Mouse (Mus musculus) midbrain, postnatal 0 days (tissue): Measurements from ENCODE around the gene Alkbh6. TPM values are rescaled to one million over a fixed set of nuclear protein-coding genes. Genes with fewer than 3 reads are reported as not detected.

Source experiments
- ATAC-seq: fragments of 200-750 bp; cut with Nextera tagmentation; 2 replicates; pipeline ENCODE4 v1.8.0; 2017; ENCODE audit warnings: moderate number of reproducible peaks, mild to moderate bottlenecking, moderate TSS enrichment, moderate library complexity; ENCODE audit not compliant: low FRiP score
- DNase-seq: peaks from one replicate; pipeline ENCODE4 v3.0.0-alpha.2; 2015; ENCODE audit warnings: low spot score
- H3K27ac ChIP-seq: fragments of 300-500 bp; sonication (generic); 2 replicates; pipeline ENCODE4 v1.5.1; 2014; ENCODE audit warnings: low read depth, mild to moderate bottlenecking, low read length, mixed read lengths
- H3K27me3 ChIP-seq: fragments of 300-500 bp; sonication (generic); 2 replicates; pipeline ENCODE4 v1.6.1; 2014; ENCODE audit warnings: low read length, control low read depth, mixed read lengths; ENCODE audit not compliant: insufficient read depth
- H3K36me3 ChIP-seq: fragments of 300-500 bp; sonication (generic); 2 replicates; pipeline ENCODE4 v1.6.1; 2014; ENCODE audit warnings: low read length, control low read depth, mixed read lengths; ENCODE audit not compliant: insufficient read depth
- H3K4me1 ChIP-seq: fragments of 300-500 bp; sonication (generic); 2 replicates; pipeline ENCODE4 v1.6.1; 2014; ENCODE audit warnings: mild to moderate bottlenecking, control low read depth, antibody characterized with exemption, low read length, mixed read lengths; ENCODE audit not compliant: insufficient read depth
- H3K4me2 ChIP-seq: fragments of 300-500 bp; sonication (generic); 2 replicates; pipeline ENCODE4 v1.6.1; 2014; ENCODE audit warnings: low read depth, mild to moderate bottlenecking, low read length, mixed read lengths; ENCODE audit not compliant: poor library complexity, severe bottlenecking
- H3K4me3 ChIP-seq: fragments of 300-500 bp; sonication (generic); 2 replicates; pipeline ENCODE4 v1.5.1; 2014; ENCODE audit warnings: low read depth, mild to moderate bottlenecking, low read length, moderate library complexity
- H3K9ac ChIP-seq: fragments of 300-500 bp; sonication (generic); replicated peaks from 2 replicates; pipeline ENCODE4 v1.6.1; 2014; ENCODE audit warnings: mild to moderate bottlenecking, low read length, moderate library complexity, mixed read lengths; ENCODE audit not compliant: poor library complexity, severe bottlenecking
- H3K9me3 ChIP-seq: fragments of 300-500 bp; sonication (generic); 2 replicates; pipeline ENCODE4 v1.6.1; 2016; ENCODE audit warnings: low read length, control low read depth
- CTCF ChIP-seq: IDR thresholded peaks from 2 replicates; pipeline ENCODE4 v1.5.1; 2016; ENCODE audit warnings: antibody characterized with exemption, mild to moderate bottlenecking
- WGBS: fragments of 180-500 bp; shearing (Covaris S2); extraction: QIAGEN DNeasy Blood & Tissue Kit; methylation state at CpG from one replicate; pipeline ENCODE4 v1.1.7; 2014; 5-methylcytosine and 5-hydroxymethylcytosine counted together
- polyA plus RNA-seq: library from polyadenylated mRNA; unstranded; fragments of >200 nt; fragmentation: Nextera tagmentation; extraction: Ambion mirVana; gene quantifications from 2 replicates; pipeline ENCODE4 v1.2.1, GENCODE M21; 2015
- total RNA-seq: library from RNA; depleted of rRNA; stranded (reverse); fragments of >200 nt; gene quantifications from 2 replicates; pipeline ENCODE4 v1.2.3, GENCODE M21; 2014

Alkbh6 gene
- total and polyA plus RNA-seq, 2 experiments from 2014 or later = 121 to 129 TPM

DNA sequence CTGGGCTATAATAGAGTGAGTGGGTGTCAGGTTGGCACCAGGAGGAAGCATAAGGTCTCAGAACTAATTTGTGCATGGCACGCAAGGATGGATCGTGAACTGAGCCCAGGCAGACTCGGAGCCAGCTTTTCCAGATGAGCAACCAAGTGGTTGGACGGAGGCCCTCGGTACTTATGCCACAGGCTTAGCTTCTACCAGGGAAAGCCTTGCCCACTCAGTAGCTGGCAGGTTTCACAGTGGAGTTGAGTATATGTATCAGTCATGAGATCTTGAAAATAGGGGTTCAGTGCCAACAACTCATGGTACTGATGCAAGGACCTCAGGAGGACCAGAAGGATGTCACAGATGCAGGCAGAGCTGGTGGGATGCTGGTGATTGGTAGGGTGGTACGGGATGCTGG, 27.2 kb downstream of the Alkbh6 start:
- no peaks in the 10 kb centered on the region for H3K9me3 ChIP-seq
- H3K27ac ChIP-seq = no peak overlapping the region
- DNase-seq (peak; percentile 61), ATAC-seq (no peak)
- H3K4me2 ChIP-seq = no peak overlapping the region
- no peak for TF ChIP-seq CTCF
- H3K4me3 ChIP-seq = no peak overlapping the region
- 76% methylated on average over 6 of the region's 6 CpGs for WGBS
- no peaks in the 10 kb centered on the region for H3K4me1 ChIP-seq
- no peaks in the 10 kb centered on the region for H3K36me3 ChIP-seq
- no peaks in the 10 kb centered on the region for H3K27me3 ChIP-seq
- H3K9ac ChIP-seq = no peak overlapping the region

DNA sequence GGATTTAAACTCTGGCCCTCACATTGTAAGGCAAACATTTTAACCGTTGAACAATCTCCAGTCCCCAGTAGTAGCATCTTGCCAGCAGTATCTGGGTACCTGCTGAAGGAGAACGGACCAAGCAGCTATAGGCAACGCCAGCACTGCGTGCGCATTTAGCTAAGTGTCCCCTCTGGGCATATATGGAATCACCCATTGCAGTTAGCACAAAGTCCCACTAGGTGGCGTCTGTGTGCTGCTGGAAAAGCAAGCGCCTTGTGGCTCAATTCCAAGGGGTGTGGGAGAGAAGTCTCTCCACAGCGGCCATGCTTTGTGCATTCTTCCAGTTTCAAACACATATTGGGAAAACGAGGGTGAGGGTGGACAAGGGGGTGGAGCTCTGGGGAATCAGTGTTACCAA, 27.9 kb downstream of the Alkbh6 start:
- Histone ChIP-seq H3K4me1 (no peaks in the 10 kb centered on the region), H3K9me3 (no peaks in the 10 kb centered on the region), H3K9ac (no peak overlapping the region), H3K36me3 (no peaks in the 10 kb centered on the region), H3K4me3 (no peak overlapping the region), H3K27ac (no peak overlapping the region), H3K4me2 (no peak overlapping the region; the same call in 1 of the 2 replicates), H3K27me3 (no peaks in the 10 kb centered on the region)
- ATAC-seq = peak; percentile 52
- DNase-seq = peak; percentile 96
- TF ChIP-seq CTCF = peak; percentile 100
- WGBS = 2% methylated on average over 9 of the region's 9 CpGs

DNA sequence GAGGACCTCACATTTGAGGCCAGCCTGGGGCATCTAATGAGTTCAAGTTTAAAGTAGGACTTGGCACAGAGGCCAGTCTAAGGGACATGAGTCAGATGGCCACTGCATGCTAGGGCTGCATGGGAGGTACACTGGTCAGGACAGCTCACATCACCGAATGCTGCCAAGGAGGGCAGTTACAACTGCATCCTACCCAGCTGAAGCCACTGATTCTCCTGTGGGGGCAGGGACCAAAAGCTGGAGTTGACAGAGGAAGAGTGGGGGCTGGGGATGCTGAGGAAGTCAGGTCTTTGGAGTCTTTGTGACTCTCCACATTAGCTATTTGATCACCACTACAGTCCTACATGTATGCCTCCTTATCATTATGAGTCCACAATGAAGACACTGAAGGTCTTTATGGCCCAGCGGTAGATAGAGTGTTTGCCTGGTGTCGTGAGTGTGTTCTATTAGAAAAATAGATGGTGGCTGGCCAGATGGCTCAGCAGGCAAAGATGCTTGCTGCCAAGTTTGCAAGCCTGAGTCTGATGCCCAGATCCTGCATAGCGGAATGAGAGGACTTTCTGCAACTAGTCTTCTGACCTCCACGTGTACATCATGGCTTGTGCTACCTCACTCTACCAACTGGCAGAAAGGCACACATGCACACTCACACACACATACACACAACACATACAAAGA, 31.1 kb downstream of the Alkbh6 start:
- Histone ChIP-seq H3K4me1 (no peaks in the 10 kb centered on the region), H3K4me2 (no peak overlapping the region), H3K9ac (no peak overlapping the region), H3K4me3 (no peak overlapping the region), H3K27ac (no peak overlapping the region), H3K36me3 (no peaks in the 10 kb centered on the region), H3K27me3 (no peaks in the 10 kb centered on the region), H3K9me3 (no peaks in the 10 kb centered on the region)
- ATAC-seq (no peak), DNase-seq (peak; percentile 72)
- WGBS = 63% methylated on average over 5 of the region's 5 CpGs
- TF ChIP-seq CTCF = no peak

DNA sequence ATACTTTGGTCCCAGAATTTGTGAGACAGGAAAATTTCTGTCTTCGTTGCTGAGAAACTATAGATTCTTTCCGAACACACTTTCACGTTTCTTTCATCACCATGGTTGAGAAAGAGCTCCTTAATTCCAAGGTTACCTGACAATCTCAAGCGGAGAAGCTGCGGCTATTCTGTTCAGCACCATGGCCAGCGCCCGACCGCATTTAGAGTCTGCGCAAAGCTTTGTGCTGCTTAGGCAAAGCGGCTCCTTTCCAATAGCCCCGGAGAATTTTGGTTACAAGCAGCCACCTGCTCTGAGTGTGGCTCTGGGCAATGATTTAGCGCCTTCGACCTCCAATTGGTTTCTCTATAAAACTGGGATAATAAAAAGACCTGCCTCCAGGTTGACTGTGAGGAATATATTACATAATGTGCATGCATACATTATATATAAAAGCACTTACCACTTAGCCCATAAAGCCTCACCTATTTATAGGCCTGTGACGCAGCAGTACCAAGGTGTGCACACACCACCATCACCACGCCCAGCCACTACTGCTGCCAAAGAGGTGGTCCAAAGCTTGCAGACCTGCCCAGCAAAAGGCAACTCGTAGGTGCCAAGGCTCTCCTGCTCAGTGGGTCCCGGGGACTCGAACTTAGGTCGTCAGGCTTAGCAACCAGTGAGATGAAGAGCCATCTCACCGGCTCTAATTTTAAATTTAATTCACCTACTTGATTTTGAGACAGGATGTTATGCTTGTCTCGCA, 38.3 kb downstream of the Alkbh6 start:
- no peak for TF ChIP-seq CTCF
- 31% methylated on average over 21 of the region's 21 CpGs for WGBS
- peaks cover 10% of the 10 kb centered on the region; the same call in 1 of the 2 replicates for H3K27me3 ChIP-seq
- no peak overlapping the region for H3K4me3 ChIP-seq
- H3K27ac ChIP-seq = no peak overlapping the region
- no peak for ATAC-seq
- no peaks in the 10 kb centered on the region for H3K9me3 ChIP-seq
- no peaks in the 10 kb centered on the region for H3K36me3 ChIP-seq
- no peak overlapping the region for H3K9ac ChIP-seq
- DNase-seq = peak; percentile 47
- H3K4me1 ChIP-seq = no peaks in the 10 kb centered on the region
- H3K4me2 ChIP-seq = no peak overlapping the region

DNA sequence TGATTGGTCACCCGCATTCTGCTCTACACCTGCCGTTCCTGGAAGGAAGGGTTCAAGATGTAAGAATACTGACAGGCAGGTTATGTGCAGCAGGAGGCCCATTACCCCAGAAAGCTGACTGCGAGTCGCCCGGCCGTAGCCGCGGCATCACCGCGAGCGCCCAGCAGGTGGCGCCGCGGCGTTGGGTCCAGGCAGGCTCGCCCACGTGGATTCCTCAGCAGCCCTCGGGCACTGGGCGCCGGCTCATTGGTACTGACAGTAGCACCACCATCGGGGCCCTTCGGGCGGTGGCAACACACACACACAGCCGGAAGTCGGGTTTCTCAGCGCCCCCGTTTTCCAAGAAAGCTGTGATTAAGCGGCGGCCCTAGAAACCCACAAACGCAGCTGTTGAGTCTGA, 39.3 kb downstream of the Alkbh6 start:
- Histone ChIP-seq H3K4me2 (peak overlapping the region; percentile 47), H3K9ac (no peak overlapping the region), H3K4me3 (peak overlapping the region; percentile 17; the same call in 1 of the 2 replicates), H3K27ac (no peak overlapping the region), H3K9me3 (no peaks in the 10 kb centered on the region), H3K36me3 (no peaks in the 10 kb centered on the region), H3K4me1 (no peaks in the 10 kb centered on the region), H3K27me3 (peaks cover 10% of the 10 kb centered on the region; the same call in 1 of the 2 replicates)
- DNase-seq = peak; percentile 82
- TF ChIP-seq CTCF = peak; percentile 85
- ATAC-seq = peak; percentile 63
- 2% methylated on average over 30 of the region's 30 CpGs for WGBS

DNA sequence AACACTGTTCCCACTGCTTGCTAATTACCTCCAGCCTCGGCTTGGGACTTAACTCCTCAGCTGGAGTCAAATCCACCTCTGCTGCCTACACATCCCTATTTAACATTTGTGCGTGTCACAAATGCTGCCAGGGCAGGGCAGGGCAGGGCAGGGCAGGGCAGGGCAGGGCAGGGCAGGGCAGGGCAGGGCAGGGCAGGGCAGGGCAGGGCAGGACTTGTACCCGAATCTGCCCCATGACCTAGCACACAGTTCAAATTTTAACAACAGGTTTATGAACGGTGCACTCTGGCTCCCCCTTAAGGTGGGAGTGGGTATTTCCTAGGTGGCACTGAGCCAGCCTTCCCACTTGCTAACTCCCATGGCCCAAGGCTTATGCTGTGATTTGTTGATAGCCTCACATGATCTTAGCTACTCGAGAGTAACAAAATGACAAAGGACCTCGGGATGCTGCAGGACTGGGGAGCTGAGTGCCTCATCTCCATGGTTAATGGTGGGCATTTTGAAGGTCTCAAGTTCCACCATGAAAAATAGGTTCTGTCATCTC, 44.8 kb downstream of the Alkbh6 start:
- Histone ChIP-seq H3K9me3 (no peaks in the 10 kb centered on the region), H3K36me3 (peaks cover 26% of the 10 kb centered on the region), H3K27me3 (0 out of 2 replicates have a peak, but pooled peaks cover 4% of the 10 kb centered on the region), H3K4me3 (no peak overlapping the region), H3K4me2 (no peak overlapping the region), H3K4me1 (no peaks in the 10 kb centered on the region), H3K9ac (no peak overlapping the region), H3K27ac (no peak overlapping the region)
- DNase-seq (peak; percentile 86), ATAC-seq (peak; percentile 58; the same call in 1 of the 2 replicates)
- 16% methylated on average over 6 of the region's 6 CpGs for WGBS
- peak; percentile 80 for TF ChIP-seq CTCF
